Mouse (Mus musculus) midbrain, embryonic 15.5 days (tissue): ENCODE results near the gene 4930438A08Rik. TPM values are rescaled to one million over a fixed set of nuclear protein-coding genes. Genes with fewer than 3 reads are reported as not detected.

Source experiments
- ATAC-seq: fragments of 200-750 bp; cut with Nextera tagmentation; replicated peaks from 2 replicates; pipeline ENCODE4 v1.8.0; 2017; ENCODE audit warnings: moderate TSS enrichment
- H3K27ac ChIP-seq: fragments of 300-500 bp; sonication (generic); 2 replicates; pipeline ENCODE4 v1.5.1; 2015; ENCODE audit warnings: mild to moderate bottlenecking, inconsistent platforms
- H3K27me3 ChIP-seq: fragments of 300-500 bp; sonication (generic); replicated peaks from 2 replicates; pipeline ENCODE4 v1.6.1; 2015; ENCODE audit warnings: inconsistent platforms
- H3K36me3 ChIP-seq: fragments of 300-500 bp; sonication (generic); replicated peaks from 2 replicates; pipeline ENCODE4 v1.6.1; 2015; ENCODE audit warnings: inconsistent platforms
- H3K4me1 ChIP-seq: fragments of 300-500 bp; sonication (generic); 2 replicates; pipeline ENCODE4 v1.6.1; 2015; ENCODE audit warnings: inconsistent platforms
- H3K4me2 ChIP-seq: fragments of 300-500 bp; sonication (generic); 2 replicates; pipeline ENCODE4 v1.6.1; 2015; ENCODE audit warnings: inconsistent platforms, mild to moderate bottlenecking, moderate library complexity
- H3K4me3 ChIP-seq: fragments of 300-500 bp; sonication (generic); 2 replicates; pipeline ENCODE4 v1.5.1; 2015; ENCODE audit warnings: mild to moderate bottlenecking, inconsistent platforms
- H3K9ac ChIP-seq: fragments of 300-500 bp; sonication (generic); 2 replicates; pipeline ENCODE4 v1.6.1; 2015; ENCODE audit warnings: mild to moderate bottlenecking, inconsistent platforms
- H3K9me3 ChIP-seq: fragments of 300-500 bp; sonication (generic); 2 replicates; pipeline ENCODE4 v1.6.1; 2016; ENCODE audit warnings: inconsistent platforms
- WGBS: fragments of 180-500 bp; shearing (Covaris S2); methylation state at CpG from one replicate; pipeline ENCODE4 v1.1.7; 2015; ENCODE audit warnings: mixed read lengths; 5-methylcytosine and 5-hydroxymethylcytosine counted together
- polyA plus RNA-seq: library from polyadenylated mRNA; unstranded; fragments of >200 nt; fragmentation: Nextera tagmentation; extraction: Ambion mirVana; gene quantifications from 2 replicates; pipeline ENCODE4 v1.2.1, GENCODE M21; 2015

4930438A08Rik gene
- polyA plus RNA-seq, 1 experiment from 2014 or later = not detected

GRCm38 (mm10) chr11:58331546-58331945 is 56.9 kb downstream of the 4930438A08Rik start:
- Histone ChIP-seq H3K4me3 (peak overlapping the region; percentile 66), H3K9ac (peak overlapping the region; percentile 88), H3K9me3 (no peaks in the 10 kb centered on the region), H3K4me2 (peak overlapping the region; percentile 93), H3K4me1 (peaks cover 42% of the 10 kb centered on the region), H3K27ac (no peak overlapping the region), H3K27me3 (no peaks in the 10 kb centered on the region), H3K36me3 (peaks cover 4% of the 10 kb centered on the region; the same call in 1 of the 2 replicates)
- 91% methylated on average over 6 of the region's 6 CpGs for WGBS
- ATAC-seq = no peak

DNA sequence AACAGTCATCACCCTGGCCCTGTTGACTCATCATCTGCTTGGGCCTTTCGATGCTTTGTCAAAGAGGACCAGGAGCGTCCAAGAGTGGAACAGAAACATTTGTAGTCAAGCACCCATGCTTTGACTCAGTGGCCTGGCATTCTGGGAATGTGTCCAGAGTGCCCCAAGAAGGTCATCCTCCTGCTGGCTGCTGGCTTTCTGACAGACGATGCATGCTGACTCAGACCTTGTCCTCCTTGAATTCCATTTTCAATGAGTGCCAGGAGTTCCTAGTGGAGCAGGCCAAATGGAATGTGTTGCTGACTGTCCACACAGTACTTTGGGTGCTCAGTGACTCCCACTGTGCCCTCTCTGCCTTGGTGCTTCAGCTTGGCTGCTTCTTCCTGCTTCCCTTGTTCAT is 60.1 kb downstream of the 4930438A08Rik start:
- Histone ChIP-seq H3K27ac (no peak overlapping the region), H3K4me1 (peaks cover 29% of the 10 kb centered on the region), H3K27me3 (no peaks in the 10 kb centered on the region), H3K9ac (no peak overlapping the region), H3K4me3 (no peak overlapping the region), H3K9me3 (no peaks in the 10 kb centered on the region), H3K36me3 (peaks cover 23% of the 10 kb centered on the region), H3K4me2 (no peak overlapping the region)
- 84% methylated on average over 3 of the region's 3 CpGs for WGBS
- no peak for ATAC-seq

Other genes starting within 250 kb of the 4930438A08Rik start
- gene Gm12248, start 181.7 kb upstream of the 4930438A08Rik start, polyA plus RNA-seq = 0.15 and 0.18 TPM in 2 replicates
- 115 and 116 TPM in 2 replicates for gene Cnot8, start 170.6 kb upstream of the 4930438A08Rik start, polyA plus RNA-seq
- 14.0 and 15.1 TPM in 2 replicates for gene Gemin5, start 106.3 kb upstream of the 4930438A08Rik start, polyA plus RNA-seq
- gene Mrpl22, start 103.1 kb upstream of the 4930438A08Rik start, polyA plus RNA-seq = 93.1 and 95.2 TPM in 2 replicates
- 1.3 and 1.9 TPM in 2 replicates for gene Igtp, start 75.2 kb upstream of the 4930438A08Rik start, polyA plus RNA-seq
- 1.2 and 2.0 TPM in 2 replicates for gene Irgm2, start 75.2 kb upstream of the 4930438A08Rik start, polyA plus RNA-seq
- gene Zfp692, start 32.3 kb downstream of the 4930438A08Rik start, polyA plus RNA-seq = 30.5 and 32.5 TPM in 2 replicates
- 40.6 and 42.7 TPM in 2 replicates for gene Zfp672, start 55.5 kb downstream of the 4930438A08Rik start, polyA plus RNA-seq
- gene Sh3bp5l, start 55.9 kb downstream of the 4930438A08Rik start, polyA plus RNA-seq = 53.4 and 55.8 TPM in 2 replicates
- gene Lypd8, start 104.2 kb downstream of the 4930438A08Rik start, polyA plus RNA-seq = 0.31 TPM in 1 of 2 replicates, not detected in the other
- gene 1810065E05Rik, start 146.3 kb downstream of the 4930438A08Rik start, polyA plus RNA-seq = not detected in 2 replicates
- not detected in 2 replicates for gene Gm12253, start 157.8 kb downstream of the 4930438A08Rik start, polyA plus RNA-seq
- gene Lypd9, start 178.1 kb downstream of the 4930438A08Rik start, polyA plus RNA-seq = not detected in 2 replicates
- gene Olfr30, start 187.5 kb downstream of the 4930438A08Rik start, polyA plus RNA-seq = not detected in 2 replicates
- gene Olfr332, start 217.8 kb downstream of the 4930438A08Rik start, polyA plus RNA-seq = not detected in 2 replicates
- not detected in 2 replicates for gene Olfr331, start 227.8 kb downstream of the 4930438A08Rik start, polyA plus RNA-seq